Mouse (Mus musculus): ENCODE measurements around the gene Slc5a2.
A peak's percentile ranks its signal among the peaks of the same experiment; 100 is the strongest.

- TF ChIP-seq CTCF (IDR thresholded peaks at IDR 0.05; ENCODE audit: extremely low read depth, insufficient read depth, low read length) (no peak), POLR2A (IDR thresholded peaks at IDR 0.05; ENCODE audit: extremely low read depth, insufficient read depth, low read length) (peak; percentile 38; the same call in 1 of the 2 replicates)
These were observed 32.4 kb downstream of the Slc5a2 start, which contains the start of gene BC017158 for GRCm38 (mm10) chr7:128297617-128298480.

All from cortical plate, adult 2 months (tissue).